Mouse (Mus musculus) adrenal gland (tissue): Measurements from ENCODE around the gene Nr1i3.

Experiments
- intact Hi-C: fragments of 180-260 bp; cut with DNase I; formaldehyde crosslinking; loops from one replicate; pipeline ENCODE4 v1.15.1; 2025
- long read RNA-seq, 2 experiments: library from polyadenylated mRNA; unstranded; transcript quantifications; one replicate each; pipeline ENCODE4 v2.0.0; 2020; ENCODE audit warnings: borderline replicate concordance in 1 of 2; ENCODE audit not compliant: insufficient replicate concordance in 1 of 2

Nr1i3 gene
- long read RNA-seq, experiment 1 = 0 reads
- long read RNA-seq, experiment 2 = 0 reads

GRCm38 (mm10) chr1:171213801-171214496 is at the start of gene Nr1i3:
TSS of gene Nr1i3 (plus strand) at chr1:171213970.
- intact Hi-C loops = no loop called here

- intact Hi-C loops = loop anchor here (2.0 kb wide), 1 partner anchor 57 kb away; no protein-coding TSS in a partner anchor
Measured at GRCm38 (mm10) chr1:171164258-171164657, 49.5 kb upstream of the Nr1i3 start.

GRCm38 (mm10) chr1:171165629-171166345 is 48.0 kb upstream of the Nr1i3 start:
- intact Hi-C loops = loop anchor here (2.0 kb wide), 1 partner anchor 55 kb away; no protein-coding TSS in a partner anchor

- intact Hi-C loops = no loop called here
Measured at GRCm38 (mm10) chr1:171168906-171169305, 44.9 kb upstream of the Nr1i3 start.

- intact Hi-C loops = loop anchor here (5.0 kb wide), 1 partner anchor 37 kb away; no protein-coding TSS in a partner anchor
Measured at GRCm38 (mm10) chr1:171169913-171170312, 43.9 kb upstream of the Nr1i3 start.

GRCm38 (mm10) chr1:171171138-171171537 is 42.6 kb upstream of the Nr1i3 start:
- intact Hi-C loops = loop anchor here (5.0 kb wide), 1 partner anchor 36 kb away; no protein-coding TSS in a partner anchor

- intact Hi-C loops = loop anchor here (5.0 kb wide), 1 partner anchor 35 kb away; no protein-coding TSS in a partner anchor
Measured at GRCm38 (mm10) chr1:171172779-171173178, 41.0 kb upstream of the Nr1i3 start.

GRCm38 (mm10) chr1:171179487-171180171 is 34.1 kb upstream of the Nr1i3 start:
- intact Hi-C loops = no loop called here

- intact Hi-C loops = no loop called here
Measured at GRCm38 (mm10) chr1:171183025-171183424, 30.7 kb upstream of the Nr1i3 start.

- intact Hi-C loops = no loop called here
Measured at GRCm38 (mm10) chr1:171183620-171184019, 30.1 kb upstream of the Nr1i3 start.

GRCm38 (mm10) chr1:171184314-171184713 is 29.5 kb upstream of the Nr1i3 start:
- intact Hi-C loops = no loop called here

- intact Hi-C loops = no loop called here
Measured at GRCm38 (mm10) chr1:171185655-171186054, 28.1 kb upstream of the Nr1i3 start.

- intact Hi-C loops = no loop called here
Measured at GRCm38 (mm10) chr1:171187851-171188700, 25.7 kb upstream of the Nr1i3 start.

- intact Hi-C loops = no loop called here
Measured at GRCm38 (mm10) chr1:171189046-171189445, 24.7 kb upstream of the Nr1i3 start.

GRCm38 (mm10) chr1:171189476-171190114 is 24.2 kb upstream of the Nr1i3 start:
- intact Hi-C loops = no loop called here

- intact Hi-C loops = no loop called here
Measured at GRCm38 (mm10) chr1:171190832-171191231, 22.9 kb upstream of the Nr1i3 start.

- intact Hi-C loops = no loop called here
Measured at GRCm38 (mm10) chr1:171192283-171192682, 21.5 kb upstream of the Nr1i3 start.

GRCm38 (mm10) chr1:171193093-171193840 is 20.5 kb upstream of the Nr1i3 start:
- intact Hi-C loops = no loop called here
